Comparison of ENCODE assay signal across 14 mouse cellular contexts in the genomic region with DNA sequence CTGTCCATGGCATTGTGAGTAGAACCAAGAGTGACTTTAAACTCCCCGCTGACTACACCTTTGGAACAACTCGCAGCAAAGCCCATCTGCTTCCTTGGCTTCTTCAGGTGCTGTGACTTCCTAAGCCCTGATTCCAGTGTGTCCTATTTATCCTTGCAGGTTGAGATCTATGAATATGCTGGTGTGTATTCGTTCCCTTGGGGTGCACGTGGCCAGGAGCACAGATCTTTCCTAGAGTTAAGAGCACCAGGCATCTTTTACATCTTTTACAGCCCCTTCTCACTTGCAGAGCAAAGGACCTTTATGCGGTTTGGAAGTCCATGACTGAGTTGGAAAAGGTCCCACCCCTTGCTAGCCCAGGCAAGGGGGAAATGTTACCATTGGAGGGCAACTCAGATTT.
DNase-seq lines count a peak whose midpoint lies in the region.
"Had no signal": no experiment of that assay in that cellular context is flagged by ENCODE, and none has a peak within 500 bp of the region (broad histone marks: within the 10 kb centered on the region; RNA-seq: fewer than 3 reads in every experiment).

No protein-coding gene starts in this region.

- peak; percentile 66 for DNase-seq in cerebellum, adult 11-12 months
- no peak for DNase-seq in cerebellum, adult 11 months
- peak; percentile 60 to 71 for DNase-seq in cerebellum, adult 18-20 months
- peak; percentile 73 for DNase-seq in cerebellum, adult 9-11 months
- peak; percentile 42 to 60 for DNase-seq in cerebellum, postnatal 36 days
- no peak for DNase-seq in left cerebral cortex, postnatal 4 days
- DNase-seq in T-cell, adult 2 months (ENCODE audit: low spot score) = no peak
- DNase-seq: adrenal gland, adult 2 months; adrenal gland, postnatal 25 days; embryo, embryonic 11 days; gastrocnemius, adult 2 months; gastrocnemius, postnatal 25 days; heart, postnatal 14 days; kidney, adult 18-20 months had no signal

- intact Hi-C loops in left cerebral cortex, postnatal 4 days (cut with DNase I) = no loop called here

Comparison
In these comparisons a context has a peak if more than half of its experiments do, and no peak if none do; other contexts are left out.
1. DNase-seq: peak in cerebellum, adult 11-12 months (single experiment), cerebellum, adult 18-20 months (2 of 2), cerebellum, adult 9-11 months (single experiment) and cerebellum, postnatal 36 days (2 of 2); none in cerebellum, adult 11 months (single experiment), left cerebral cortex, postnatal 4 days (single experiment) and T-cell, adult 2 months (single experiment).